Mouse (Mus musculus): Measurements from ENCODE around the gene Wwox. TPM values are rescaled to one million over a fixed set of nuclear protein-coding genes. Genes with fewer than 3 reads are reported as not detected.

Wwox gene
- total RNA-seq, 2 experiments from 2014 or later: 27.3 to 28.0 TPM

DNA sequence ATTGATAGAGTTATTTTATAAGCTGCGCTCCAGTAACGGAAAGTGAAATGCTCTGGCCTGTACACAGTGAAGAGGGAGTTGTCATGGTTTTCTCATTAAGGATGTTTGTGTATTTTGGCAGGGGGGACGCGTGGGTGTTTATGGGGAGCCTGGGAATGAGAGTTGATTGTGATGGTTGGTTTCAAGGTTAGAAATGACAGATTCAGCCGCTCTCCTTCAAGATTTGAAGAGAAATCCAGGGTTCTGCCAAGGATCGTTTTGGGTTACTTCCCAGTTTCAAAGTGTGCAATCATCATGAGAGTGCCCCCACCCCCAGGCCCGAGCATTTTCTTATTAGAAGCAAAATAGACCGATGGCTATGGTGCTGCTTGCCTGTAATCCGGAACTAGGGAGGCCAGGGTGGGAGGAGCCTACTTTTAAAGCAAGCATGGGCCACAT is 231.8 kb downstream of the Wwox start:
- DNase-seq: peak in 1 of 2 experiments; percentile 3

DNA sequence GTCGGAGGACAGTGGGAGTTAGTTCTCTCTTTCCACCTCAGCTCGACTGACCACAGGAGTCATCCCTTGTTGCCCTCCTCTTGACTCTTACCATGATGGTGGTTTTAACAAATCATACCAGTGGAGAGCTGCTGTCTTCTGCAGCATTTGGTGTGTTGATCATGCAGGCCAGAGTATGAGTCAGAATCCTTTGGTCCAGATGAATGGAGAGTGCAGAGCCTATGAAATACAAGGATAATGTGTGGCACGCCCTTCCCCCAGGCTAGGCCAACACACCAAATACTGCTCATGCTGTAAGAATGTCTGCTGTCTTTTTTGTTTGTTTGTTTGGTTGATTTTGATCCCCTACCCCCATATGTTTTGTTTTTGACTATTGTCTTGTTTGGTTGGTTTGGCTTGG is 234.0 kb downstream of the Wwox start:
- peak; percentile 35 to 36 for DNase-seq

DNA sequence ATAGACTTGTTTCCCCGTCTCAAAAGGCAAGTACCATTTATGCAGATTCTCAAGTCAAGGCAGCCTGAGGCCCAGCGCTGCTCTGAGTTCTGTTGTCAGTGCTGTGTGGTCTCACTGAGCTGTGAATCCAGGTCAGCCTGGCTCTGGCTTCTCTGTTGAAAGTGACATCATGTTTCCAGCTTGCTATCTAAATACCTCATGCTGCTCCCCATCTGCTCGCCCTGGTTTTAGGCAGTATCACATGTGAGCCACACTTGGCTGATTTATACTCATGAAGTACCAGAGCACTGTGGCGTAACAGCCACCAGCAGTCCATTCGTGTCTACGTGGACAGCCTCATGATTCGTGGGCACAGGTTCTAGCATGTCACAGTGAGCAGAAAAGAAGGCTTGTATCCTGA is 235.7 kb downstream of the Wwox start:
- DNase-seq: no peak

DNA sequence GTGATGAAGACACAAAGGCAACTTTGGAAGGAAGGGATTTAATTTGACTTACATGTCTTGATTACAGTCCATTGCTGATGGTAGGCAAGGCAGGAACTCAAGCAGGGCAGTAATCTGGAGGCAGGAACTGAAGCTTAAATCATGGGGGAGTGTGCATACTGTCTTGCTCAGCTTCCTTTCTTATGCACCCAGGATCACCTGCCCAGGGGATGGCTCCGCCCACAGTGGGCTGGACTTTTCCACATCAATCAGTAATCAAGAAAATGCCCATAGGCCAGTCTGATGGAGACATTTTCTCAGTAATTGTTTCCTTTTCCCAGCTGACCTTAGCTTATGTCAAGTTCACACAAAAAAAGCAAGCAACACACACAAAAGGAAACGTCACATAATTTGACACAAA is 237.5 kb downstream of the Wwox start:
- no peak for DNase-seq

DNA sequence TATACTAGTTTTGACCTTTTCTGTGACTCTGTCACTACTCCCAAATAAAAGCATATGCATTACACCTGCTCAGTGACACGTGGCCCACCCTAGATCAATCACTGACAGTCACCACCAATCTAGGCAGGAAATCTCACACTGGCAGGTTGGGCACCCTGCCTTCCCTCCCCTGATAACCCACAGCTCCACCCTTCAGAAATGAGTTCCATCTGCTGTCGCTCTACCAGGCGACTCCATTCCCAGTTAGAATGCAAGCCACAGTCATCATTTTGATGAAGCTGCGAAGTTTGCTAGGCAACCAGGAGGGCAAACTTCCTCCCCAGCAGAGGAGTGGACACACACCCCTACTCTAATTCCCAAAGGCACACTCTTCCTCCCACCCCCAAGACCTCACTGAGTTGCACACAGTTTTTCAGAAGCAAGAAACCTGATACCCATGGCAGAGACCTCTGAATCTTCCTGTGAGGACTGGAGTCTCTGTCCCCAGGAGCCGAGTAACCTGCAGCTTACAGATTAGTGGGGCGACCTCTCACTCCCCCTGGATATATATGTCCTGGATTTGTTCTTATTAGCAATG is 238.2 kb downstream of the Wwox start:
- no peak for DNase-seq

DNA sequence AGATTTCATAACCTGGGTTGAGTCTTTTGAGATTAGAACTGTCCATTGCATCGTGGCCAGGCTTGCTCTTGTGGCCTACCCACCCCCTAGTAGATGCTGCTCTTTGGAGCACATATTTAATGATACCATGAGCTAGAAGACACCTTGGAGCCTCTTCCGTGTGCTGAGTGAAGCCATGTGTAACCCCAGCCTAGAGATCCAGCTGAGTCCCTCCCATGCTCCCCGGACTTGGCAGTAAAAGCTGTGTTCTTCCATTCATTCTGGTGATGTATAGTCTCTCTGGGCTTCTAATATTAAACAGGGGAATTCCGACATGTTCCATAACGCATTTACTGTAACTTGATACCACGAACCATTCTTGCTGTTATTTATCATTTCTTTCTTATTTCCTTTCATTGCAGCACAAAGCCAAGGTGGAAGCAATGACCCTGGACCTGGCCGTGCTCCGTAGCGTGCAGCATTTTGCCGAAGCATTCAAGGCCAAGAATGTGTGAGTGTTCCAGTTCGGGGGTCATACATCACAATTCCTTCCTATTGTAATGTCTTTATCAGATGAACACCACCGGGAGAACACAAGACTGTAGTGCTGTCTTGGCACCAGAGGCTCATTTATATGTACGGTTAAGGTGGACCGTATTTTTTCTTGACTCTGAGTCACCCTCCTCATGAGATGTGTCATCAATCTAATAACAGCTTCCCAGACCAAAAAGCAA is 240.1 kb downstream of the Wwox start:
- peak in 1 of 2 experiments; percentile 5 for DNase-seq

DNA sequence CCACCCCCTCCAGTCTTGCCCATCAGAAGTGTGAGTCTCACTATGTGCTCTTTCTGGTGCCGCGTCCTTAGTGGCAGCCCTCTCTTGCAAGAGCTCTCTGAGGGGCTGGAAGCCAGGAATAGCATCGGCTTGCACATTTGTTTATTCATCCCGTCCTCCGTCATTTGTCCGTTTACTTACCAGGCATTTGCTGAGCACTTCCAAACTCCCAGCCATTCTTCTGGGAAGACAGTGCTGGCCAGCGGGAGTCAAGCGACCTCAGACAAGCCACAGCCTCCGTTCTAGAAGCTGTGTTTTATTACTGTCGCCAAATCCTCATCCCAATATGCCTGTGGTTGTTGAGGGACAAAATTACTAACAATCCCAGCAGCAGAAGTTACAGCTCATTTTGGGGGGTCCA is 241.7 kb downstream of the Wwox start:
- DNase-seq: no peak

DNA sequence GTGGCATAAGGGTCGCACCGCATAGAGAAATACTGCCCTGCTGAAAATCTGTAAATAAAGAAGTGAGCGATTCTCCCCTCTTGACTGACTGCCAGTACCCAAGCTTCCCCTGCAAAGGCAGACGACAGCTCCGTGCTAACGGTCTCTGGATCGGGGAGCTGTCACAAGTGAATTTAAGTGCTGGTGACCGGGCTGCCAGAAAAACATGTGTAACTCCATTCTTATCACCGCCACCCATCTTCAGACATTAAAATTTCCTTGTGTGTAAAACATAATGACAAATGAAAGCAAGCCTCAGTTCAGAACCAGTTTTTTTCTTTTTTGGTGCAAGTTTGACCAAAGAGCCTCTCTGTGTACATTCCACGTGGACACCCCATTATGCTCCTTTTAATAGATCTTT is 242.7 kb downstream of the Wwox start:
- no peak for DNase-seq

- no peak for DNase-seq
Measured at GRCm38 (mm10) chr8:114684046-114684702, 244.7 kb downstream of the Wwox start.

DNA sequence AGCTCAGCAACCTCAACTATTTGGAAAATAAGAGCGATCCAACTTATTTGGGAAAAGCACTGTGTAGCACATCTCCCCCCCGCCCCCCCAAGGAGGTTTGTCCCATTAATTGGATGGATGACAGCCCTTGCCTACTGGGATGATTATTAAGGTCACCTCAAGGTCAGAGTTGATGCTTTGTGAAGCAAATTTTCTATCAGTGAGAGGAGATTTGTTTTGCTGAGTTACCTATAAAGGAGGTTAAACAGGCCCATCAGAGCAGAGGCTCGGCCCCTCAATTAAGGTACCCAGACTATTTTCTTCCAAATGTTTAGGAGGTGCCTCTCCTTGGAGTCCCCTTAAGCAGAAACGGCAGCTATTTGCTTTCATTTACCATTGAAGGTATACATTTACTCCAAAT is 247.0 kb downstream of the Wwox start:
- no peak for DNase-seq

DNA sequence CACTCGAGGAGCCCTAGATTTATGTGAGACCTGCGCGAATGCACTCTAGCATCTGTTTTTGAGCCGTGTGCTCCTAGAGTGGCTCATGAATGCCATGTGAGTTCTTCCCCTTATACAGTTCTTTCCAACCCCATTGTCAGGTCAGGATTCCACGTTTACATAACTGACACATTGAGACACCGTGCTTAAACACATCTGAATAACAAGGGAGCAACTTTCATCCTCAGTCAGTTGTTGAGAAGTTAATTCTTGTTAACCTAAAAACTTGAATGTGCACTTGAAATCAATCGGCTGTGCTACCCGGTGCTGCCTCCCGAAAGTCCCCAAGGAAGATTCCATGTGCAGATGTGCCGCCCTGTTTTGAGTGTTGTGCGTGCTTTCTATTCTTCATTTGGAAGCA is 249.3 kb downstream of the Wwox start:
- no peak for DNase-seq

DNA sequence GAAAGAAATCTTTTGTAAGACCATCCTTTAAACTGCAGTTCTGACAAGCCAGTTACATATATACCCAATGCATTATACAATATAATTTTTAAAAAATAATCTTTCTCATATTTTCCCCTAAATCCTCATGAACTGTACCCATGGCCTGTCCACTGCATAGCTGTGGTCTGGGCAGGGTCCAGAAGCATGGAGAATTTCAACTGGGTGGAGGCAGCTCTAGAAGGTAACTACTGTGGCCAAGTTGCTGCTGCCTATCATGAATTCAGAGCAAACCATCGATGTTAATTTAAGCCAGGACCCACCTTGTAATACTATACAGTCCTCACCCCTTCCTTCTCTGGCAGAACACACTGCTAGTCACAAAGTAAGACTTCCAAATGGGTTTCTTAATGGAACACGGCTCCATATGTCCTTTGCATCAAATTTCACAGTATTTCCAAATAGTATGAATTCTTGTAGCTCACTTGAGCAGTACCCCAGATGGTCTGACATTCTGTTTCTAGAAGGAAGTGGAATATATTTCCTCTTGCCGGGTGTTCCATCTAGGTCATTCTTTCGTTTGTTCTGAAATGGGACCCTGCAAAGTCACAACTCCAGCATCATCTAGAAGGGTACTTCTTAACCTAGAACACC is 255.2 kb downstream of the Wwox start:
- no peak for DNase-seq

DNA sequence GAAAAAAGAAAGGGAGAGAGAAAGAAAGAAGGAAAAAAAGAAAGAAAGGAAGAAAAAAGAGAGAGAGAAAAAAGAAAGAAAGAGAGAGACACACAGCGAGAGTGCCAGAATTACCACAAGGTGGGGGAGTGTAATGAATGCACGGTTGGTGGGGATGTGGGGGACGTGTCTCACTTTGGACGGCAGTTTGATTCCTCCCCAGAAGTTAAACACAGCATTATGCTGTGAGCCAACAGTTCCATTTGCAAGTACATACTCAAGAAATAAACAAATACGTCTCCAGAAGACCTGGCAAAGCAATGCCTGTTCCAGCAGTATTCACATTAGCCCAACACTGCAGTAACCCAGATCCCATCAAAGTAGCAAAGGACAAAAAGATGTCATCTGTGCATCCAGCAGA is 264.1 kb downstream of the Wwox start:
- DNase-seq: no peak

DNA sequence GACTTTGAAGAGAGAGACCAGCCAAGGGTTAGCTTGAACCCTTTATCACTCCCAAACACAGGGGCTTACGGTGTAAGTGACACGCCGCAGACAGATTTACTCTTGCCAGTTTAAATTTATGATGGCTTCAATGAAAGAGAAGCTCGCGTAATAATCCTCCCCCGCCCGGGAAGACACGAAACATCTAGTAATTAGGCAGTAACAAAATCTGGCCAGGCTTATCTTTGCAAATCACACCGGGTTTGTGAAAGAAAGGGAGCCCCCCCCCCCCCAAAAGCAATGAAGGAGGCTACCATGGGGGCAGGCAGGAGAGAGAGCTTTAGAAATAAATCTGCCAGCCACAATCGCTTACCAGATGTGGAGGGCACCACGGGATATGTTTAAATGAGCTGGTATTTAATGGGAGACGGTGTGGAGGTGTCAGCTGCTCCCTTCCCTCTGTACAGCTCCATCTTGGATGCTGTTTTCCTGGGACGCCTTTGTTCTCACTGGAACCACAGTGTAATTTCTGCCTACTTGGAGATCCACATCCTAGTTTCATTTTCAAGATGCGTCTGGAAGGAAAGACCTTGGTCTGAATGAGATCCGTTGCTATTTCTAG is 268.2 kb downstream of the Wwox start:
- peak in 1 of 2 experiments; percentile 32 for DNase-seq

GRCm38 (mm10) chr8:114715318-114716070 is 276.0 kb downstream of the Wwox start:
- DNase-seq: peak; percentile 32 to 49

DNA sequence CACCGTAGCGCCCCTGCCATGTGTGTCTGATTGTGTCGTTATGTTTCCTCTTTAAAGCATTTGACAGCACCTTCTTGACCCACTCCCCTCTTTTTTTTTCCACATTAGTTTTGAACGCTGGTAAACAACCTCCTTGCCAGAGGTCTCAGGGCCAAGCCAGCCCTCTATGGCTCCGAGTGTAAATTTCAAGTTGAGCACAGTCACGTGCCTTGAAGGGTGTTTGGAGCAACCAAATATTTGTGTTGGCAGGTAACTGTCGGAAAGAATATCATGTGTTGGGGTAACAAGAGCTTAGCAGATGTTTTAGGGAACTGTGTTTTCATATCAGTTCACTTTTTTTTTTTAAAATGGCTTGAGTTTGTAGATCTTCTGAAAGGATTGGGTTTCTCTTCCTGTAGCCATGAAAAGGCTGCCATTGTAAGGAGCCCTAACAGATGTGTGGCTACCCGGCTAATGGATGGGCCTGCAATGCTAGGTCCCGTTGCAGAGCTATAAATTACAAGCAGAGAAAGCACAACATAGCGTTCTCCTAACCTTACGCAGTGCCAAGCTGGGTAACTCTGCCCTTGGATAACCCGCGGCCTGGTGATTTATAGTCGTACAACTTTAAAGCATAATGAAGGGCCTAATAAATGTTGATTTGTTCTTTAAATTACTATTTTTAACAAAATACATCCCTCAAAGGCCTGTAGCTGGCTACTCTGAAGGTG is 277.2 kb downstream of the Wwox start:
- peak; percentile 55 to 56 for DNase-seq

DNA sequence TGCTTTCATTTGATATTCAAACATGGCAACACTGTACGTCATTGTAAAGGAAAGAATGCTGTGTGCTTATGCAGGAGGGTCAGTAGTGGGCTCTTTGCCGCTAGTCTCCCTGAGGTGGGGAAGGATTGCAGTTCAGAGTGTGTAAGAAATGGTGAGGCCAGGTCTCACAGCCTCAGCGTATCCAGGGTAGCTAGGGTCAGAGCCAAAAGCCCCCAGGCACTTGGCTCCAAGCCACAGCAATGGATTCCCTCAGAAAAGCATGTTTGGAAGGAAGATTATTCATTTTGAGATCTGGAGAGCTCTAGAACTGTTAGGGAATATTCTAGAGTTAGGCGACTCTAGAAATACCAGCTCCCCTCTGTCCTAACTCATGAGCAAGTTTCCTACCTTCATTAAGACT is 279.4 kb downstream of the Wwox start:
- DNase-seq: no peak

DNA sequence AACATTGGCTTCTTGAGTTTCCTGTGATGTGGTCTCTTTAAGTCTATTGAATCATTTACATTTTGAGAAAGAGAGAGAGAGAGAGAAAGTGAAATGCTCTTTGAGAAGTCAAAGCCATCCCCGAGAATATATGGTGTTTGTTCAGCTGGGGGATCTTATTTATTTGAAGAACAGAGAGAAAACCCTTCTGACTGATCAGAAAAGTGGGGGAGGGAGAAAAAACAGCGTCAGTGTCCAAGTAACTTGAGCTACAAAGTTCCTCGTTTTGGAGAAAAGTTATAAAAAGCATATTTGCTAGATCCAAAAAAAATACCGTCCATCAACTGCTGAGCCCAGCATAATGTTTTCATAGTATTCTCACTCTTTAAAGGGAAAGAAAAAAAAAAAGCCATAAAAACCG is 283.2 kb downstream of the Wwox start:
- no peak for DNase-seq

DNA sequence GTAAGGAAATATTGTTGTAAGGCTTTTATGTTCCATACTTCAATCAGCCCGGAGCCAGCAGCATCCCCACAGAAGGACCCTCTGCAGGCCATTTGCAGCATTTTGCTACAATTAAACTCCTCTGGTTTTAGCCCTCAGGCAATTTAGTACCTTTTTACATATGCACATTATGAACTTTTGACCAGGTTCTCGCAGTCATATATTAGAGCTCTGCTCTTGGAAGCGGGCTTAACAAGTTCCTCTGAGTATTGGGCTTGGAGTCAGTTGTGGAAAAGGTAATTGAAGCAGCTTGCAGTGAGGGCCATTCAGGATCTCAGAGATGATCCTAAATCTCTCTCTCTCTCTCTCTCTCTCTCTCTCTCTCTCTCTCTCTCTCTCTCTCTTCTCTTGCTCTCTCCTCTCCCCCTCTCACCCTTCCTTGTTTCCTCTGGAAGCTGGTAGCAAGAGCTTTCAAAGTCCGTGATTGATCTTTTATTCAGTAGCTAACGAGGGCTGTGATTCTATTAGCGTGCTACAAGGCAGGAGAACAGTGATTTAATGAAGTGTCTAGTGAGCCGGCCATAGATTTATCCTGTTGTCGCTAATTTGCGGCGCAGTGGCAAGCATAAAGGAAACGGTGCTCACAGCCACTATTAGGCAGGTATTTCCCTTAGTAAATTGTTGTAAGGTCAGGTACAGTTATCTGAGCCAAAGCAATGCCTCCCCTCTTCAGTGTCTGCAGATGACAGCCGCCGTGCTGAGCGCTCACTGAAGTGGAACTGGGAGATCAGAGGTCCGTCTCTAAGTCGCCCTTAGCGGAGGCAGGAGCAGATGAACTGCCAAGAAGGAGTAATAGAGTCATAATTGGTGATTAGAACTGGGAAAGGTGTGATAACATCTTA is 292.0 kb downstream of the Wwox start:
- DNase-seq: no peak

Data from adrenal gland, postnatal 36 days (tissue).